Mouse (Mus musculus) embryonic facial prominence, embryonic 10.5 days (tissue): ENCODE data around the gene Csmd2. TPM values are rescaled to one million over a fixed set of nuclear protein-coding genes. Genes with fewer than 3 reads are reported as not detected.
"Not testable (repeated sequence)": the region's sequence is repeated elsewhere in the genome, so short reads cannot be mapped to it uniquely, and the experiment has no call there.

ENCODE experiments used
- DNase-seq: peaks from one replicate; pipeline ENCODE4 v3.0.0-alpha.2; 2017; ENCODE audit warnings: low spot score
- H3K27ac ChIP-seq: fragments of 300-500 bp; sonication (generic); replicated peaks from 2 replicates; pipeline ENCODE4 v1.5.1; 2016; ENCODE audit warnings: mild to moderate bottlenecking
- H3K27me3 ChIP-seq: fragments of 300-500 bp; sonication (generic); replicated peaks from 2 replicates; pipeline ENCODE4 v1.6.1; 2016; ENCODE audit warnings: low read depth, mild to moderate bottlenecking; ENCODE audit not compliant: poor library complexity, severe bottlenecking
- H3K36me3 ChIP-seq: fragments of 300-500 bp; sonication (generic); replicated peaks from 2 replicates; pipeline ENCODE4 v1.6.1; 2016; ENCODE audit warnings: mild to moderate bottlenecking, moderate library complexity
- H3K4me1 ChIP-seq: fragments of 300-500 bp; sonication (generic); 2 replicates; pipeline ENCODE4 v1.6.1; 2016
- H3K4me3 ChIP-seq: fragments of 300-500 bp; sonication (generic); 2 replicates; pipeline ENCODE4 v1.5.1; 2016; ENCODE audit warnings: mild to moderate bottlenecking, moderate library complexity
- H3K9me3 ChIP-seq: fragments of 300-500 bp; sonication (generic); 2 replicates; pipeline ENCODE4 v1.6.1; 2016; ENCODE audit warnings: mild to moderate bottlenecking
- WGBS: fragments of 180-500 bp; shearing (Covaris S2); methylation state at CpG from one replicate; pipeline ENCODE4 v1.1.7; 2016; 5-methylcytosine and 5-hydroxymethylcytosine counted together
- polyA plus RNA-seq: library from polyadenylated mRNA; unstranded; fragments of >200 nt; fragmentation: Nextera tagmentation; extraction: Ambion mirVana; gene quantifications from 2 replicates; pipeline ENCODE4 v1.2.1, GENCODE M21; 2016

Csmd2 gene
- polyA plus RNA-seq, 1 experiment from 2014 or later, result 0.31 TPM

DNA sequence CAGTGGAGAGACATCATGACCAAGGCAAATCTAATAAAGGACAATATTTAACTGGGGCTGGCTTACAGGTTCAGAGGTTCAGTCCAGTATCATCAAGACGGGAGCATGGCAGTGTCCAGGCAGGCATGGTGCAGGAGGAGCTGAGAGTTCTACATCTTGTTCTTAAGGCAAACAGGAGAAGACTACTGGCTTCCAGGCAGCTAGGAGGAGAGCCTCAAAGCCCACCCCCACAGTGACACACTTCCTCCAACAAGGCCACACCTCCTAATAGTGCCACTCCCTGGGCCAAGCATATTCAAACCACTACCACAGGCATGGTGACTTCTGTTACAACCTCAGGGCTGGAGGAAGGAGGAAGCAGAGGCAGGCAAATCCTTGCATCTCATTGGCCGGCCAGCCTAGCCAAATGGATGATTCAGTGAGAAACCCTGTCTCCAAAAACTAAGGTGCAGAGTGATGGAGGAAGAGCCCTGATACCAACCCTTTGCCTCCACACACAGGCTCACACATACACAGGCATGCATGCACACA is 556.4 kb downstream of the Csmd2 start:
- 77% methylated on average over 2 of the region's 2 CpGs for WGBS
- DNase-seq, H3K27ac ChIP-seq, H3K9me3 ChIP-seq, H3K4me3 ChIP-seq, H3K4me1 ChIP-seq, H3K36me3 ChIP-seq, H3K27me3 ChIP-seq: not testable (repeated sequence)

DNA sequence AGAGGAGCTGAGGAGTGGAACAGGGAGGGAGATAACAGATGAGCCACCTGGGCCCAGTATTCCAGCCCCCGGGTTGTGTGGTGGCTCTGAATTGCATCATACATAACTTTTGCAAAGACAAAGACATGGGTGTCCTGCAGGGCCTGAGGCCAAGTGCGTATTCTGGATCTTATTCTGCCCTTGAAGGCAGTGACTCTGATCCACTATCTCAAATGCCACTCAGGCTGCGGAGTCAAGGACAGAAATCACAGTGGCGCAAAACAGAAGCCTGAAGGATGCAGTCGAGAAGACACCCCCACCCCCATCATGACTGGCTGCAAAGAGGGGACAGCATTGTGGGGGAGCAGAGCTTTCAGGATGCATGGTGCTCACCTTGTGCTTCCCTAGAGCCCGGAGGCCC is 563.1 kb downstream of the Csmd2 start:
- Histone ChIP-seq H3K4me3 (no peak overlapping the region), H3K36me3 (no peaks in the 10 kb centered on the region), H3K27me3 (no peaks in the 10 kb centered on the region), H3K9me3 (no peaks in the 10 kb centered on the region), H3K27ac (no peak overlapping the region), H3K4me1 (no peaks in the 10 kb centered on the region)
- no peak for DNase-seq
- WGBS, result 85% methylated on average over 6 of the region's 6 CpGs

DNA sequence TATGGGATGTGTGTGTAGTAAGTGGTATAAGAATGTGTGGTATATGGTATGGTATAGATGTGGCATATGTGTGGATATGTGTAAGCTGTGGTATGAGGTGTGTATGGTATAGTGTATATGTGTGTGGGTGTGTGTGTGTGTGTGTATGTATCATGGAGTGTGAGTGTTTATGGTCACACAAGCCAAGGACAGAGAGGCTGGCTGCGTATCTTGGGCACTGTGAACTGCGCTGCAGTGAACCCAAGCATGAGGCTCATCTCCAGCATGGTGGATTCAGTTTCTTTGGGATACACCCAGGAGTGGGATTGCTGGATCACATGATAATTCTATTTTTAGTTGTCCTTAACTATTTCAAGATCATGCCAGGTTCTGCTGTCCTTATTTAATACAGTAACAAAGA is 566.5 kb downstream of the Csmd2 start:
- Histone ChIP-seq H3K9me3 (no peaks in the 10 kb centered on the region), H3K27me3 (no peaks in the 10 kb centered on the region), H3K36me3 (no peaks in the 10 kb centered on the region), H3K27ac (no peak overlapping the region), H3K4me3 (no peak overlapping the region), H3K4me1 (no peaks in the 10 kb centered on the region)
- DNase-seq, result no peak
- 94% methylated on average over 2 of the region's 2 CpGs for WGBS

DNA sequence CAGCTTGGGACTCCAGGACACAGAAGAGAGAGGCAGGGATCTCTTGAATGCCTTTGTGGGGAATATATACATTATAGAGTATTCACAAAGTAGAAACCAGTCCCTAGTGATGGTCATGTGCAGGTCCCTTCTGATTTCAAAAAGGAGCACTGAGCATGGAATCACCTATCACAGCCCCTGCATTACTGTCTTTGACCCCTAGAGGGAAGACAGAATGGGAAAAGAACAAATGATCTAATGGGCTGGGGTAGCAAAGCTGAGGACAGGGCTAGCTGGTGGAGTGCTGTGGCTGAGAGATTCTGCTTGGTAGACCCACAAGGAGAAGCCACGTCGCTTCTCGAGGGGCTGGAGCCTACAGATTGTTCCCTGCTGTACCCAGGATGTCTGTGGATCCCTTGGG is 572.7 kb downstream of the Csmd2 start:
- 79% methylated on average over 3 of the region's 3 CpGs for WGBS
- H3K9me3 ChIP-seq, result no peaks in the 10 kb centered on the region
- no peak overlapping the region for H3K4me3 ChIP-seq
- H3K27me3 ChIP-seq, result no peaks in the 10 kb centered on the region
- no peaks in the 10 kb centered on the region for H3K4me1 ChIP-seq
- no peak for DNase-seq
- H3K36me3 ChIP-seq, result no peaks in the 10 kb centered on the region
- H3K27ac ChIP-seq, result no peak overlapping the region

DNA sequence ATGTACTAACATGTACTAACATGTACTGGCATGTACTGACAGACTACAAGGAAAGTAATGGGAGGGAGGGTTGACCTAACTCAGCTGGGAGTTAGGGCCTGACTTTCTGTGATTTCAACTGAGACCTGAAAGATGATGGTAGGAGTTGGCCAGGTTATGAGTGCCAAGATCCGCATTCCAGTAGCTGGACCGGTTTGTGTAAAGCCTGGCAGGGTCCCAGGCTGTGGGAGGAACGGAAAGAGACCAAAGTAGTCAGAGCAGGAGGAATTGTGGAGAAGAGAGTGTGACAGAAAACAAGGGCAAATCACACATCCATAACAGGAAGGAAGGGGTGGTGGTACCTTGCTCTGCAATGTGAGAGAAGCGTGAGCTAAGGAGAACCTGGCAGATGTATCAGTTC is 588.2 kb downstream of the Csmd2 start:
- no peak for DNase-seq
- Histone ChIP-seq H3K27me3 (no peaks in the 10 kb centered on the region), H3K4me1 (no peaks in the 10 kb centered on the region), H3K9me3 (peaks cover 10% of the 10 kb centered on the region; the same call in 1 of the 2 replicates), H3K36me3 (peaks cover 38% of the 10 kb centered on the region), H3K4me3 (no peak overlapping the region), H3K27ac (no peak overlapping the region)
- WGBS, result 95% methylated on average over 4 of the region's 4 CpGs

DNA sequence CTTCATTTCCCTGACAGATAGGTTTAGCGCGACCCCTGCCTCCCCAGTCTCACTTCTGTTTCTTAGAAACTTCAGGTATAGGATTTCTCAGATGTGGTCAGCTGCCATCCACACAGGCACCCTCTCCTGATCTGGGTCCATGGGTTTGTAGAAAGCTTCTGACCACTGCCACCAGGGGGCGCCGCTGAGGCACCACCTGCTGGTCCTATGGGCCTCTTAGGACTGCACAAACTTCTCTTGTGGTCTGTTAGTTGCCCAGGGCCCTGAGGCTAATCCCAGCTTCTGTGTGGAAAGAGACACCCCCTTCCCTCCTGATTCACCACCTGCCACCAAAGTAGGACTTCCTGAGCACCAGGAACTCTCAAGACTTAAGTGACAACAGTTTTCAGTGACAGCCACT is 591.5 kb downstream of the Csmd2 start:
- no peak overlapping the region for H3K4me3 ChIP-seq
- H3K36me3 ChIP-seq, result peaks cover 72% of the 10 kb centered on the region
- WGBS, result 61% methylated on average over 4 of the region's 4 CpGs
- H3K4me1 ChIP-seq, result no peaks in the 10 kb centered on the region
- no peak overlapping the region for H3K27ac ChIP-seq
- peaks cover 41% of the 10 kb centered on the region for H3K9me3 ChIP-seq
- no peaks in the 10 kb centered on the region for H3K27me3 ChIP-seq
- peak; percentile 24 for DNase-seq

DNA sequence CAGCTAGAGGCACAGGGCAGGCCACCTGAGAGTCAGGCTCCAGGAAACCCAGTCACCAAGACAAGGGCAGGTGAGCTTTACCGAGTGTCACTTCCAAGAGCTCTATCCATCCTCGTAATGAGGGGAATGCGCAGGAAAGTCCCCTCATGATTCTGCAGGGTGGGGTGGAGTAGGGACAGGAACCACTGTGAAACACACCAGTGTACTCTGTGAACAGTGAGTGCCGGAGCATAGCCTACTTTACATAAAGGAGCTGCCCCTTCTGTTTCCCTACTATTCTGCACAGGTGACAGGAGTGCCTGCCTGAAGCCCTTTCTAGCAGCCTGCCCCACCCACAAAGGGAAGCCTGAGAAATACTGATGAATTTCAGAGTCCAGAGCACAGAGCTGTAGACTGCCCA is 605.6 kb downstream of the Csmd2 start:
- 92% methylated on average over 4 of the region's 4 CpGs for WGBS
- no peak for DNase-seq
- H3K27me3 ChIP-seq, result no peaks in the 10 kb centered on the region
- H3K9me3 ChIP-seq, result no peaks in the 10 kb centered on the region
- no peak overlapping the region for H3K27ac ChIP-seq
- no peaks in the 10 kb centered on the region for H3K4me1 ChIP-seq
- H3K36me3 ChIP-seq, result peaks cover 56% of the 10 kb centered on the region
- H3K4me3 ChIP-seq, result no peak overlapping the region

- 94% methylated on average over 5 of the region's 5 CpGs for WGBS
- H3K4me3 ChIP-seq, result no peak overlapping the region
- H3K36me3 ChIP-seq, result peaks cover 56% of the 10 kb centered on the region
- no peak for DNase-seq
- H3K27ac ChIP-seq, result no peak overlapping the region
- H3K4me1 ChIP-seq, result no peaks in the 10 kb centered on the region
- no peaks in the 10 kb centered on the region for H3K27me3 ChIP-seq
- no peaks in the 10 kb centered on the region for H3K9me3 ChIP-seq
These were observed 606.4 kb downstream of the Csmd2 start for GRCm38 (mm10) chr4:128594062-128594461.

DNA sequence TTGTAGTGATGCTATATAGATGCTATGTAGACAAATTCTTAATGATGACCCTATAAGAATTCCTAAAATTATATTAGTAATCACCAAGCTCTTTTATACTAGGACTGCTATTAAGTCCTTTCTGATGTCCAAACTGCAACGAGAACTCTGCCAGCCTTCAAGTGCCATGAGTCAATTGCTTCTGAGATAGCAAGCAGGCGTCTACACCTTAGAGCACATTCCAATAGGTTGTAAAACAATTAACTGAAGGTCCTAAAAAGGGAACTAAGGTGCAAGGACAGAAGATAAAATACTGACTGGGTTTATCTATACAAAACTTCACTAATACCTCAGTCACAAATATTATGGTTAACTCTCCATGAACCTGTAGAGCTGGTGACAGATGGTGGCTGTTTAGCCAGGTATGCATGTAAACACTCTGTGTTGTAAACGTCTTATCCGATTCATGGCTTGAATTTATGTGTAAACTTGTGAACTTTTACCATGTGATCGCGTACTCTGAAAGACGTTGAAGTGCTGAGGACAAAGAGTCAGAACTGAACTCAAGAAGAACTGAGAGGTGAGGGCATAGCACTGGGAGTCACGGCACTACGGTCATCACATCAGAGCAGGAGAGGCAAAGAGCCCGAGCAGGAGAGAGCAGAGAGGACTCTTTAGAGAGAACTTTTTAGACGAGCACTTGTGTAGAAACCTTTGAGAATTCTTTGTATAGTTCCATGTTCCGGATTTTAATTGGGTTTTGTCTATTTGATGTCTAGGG is 610.3 kb downstream of the Csmd2 start:
- Histone ChIP-seq H3K27me3 (no peaks in the 10 kb centered on the region), H3K36me3 (peaks cover 60% of the 10 kb centered on the region), H3K4me1 (no peaks in the 10 kb centered on the region), H3K27ac (no peak overlapping the region), H3K4me3 (no peak overlapping the region), H3K9me3 (no peaks in the 10 kb centered on the region)
- 91% methylated on average over 12 of the region's 12 CpGs for WGBS
- DNase-seq, result no peak

DNA sequence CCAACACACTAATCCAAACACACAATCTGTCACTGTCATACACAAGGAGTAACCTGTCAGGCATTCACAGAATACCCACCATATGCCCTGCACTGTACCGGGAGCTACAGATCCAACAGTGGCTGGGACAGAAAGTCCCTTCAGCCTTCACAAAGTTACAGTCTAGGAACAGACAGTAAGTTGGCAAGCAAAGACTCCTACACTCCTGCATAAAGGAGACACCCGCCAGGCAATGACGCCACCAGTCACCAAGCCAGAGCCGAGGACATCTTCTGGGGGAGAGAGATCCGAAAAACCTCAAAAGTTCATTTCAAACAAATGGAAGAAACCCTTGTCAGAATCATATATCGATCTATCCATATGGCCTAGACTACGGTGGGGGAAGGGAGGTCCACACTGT is 618.9 kb downstream of the Csmd2 start:
- WGBS, result 96% methylated on average over 7 of the region's 7 CpGs
- Histone ChIP-seq H3K27ac (no peak overlapping the region), H3K9me3 (no peaks in the 10 kb centered on the region), H3K36me3 (peaks cover 50% of the 10 kb centered on the region), H3K27me3 (no peaks in the 10 kb centered on the region), H3K4me1 (peaks cover 19% of the 10 kb centered on the region), H3K4me3 (no peak overlapping the region)
- no peak for DNase-seq

- Histone ChIP-seq H3K9me3 (no peaks in the 10 kb centered on the region), H3K27ac (no peak overlapping the region), H3K36me3 (peaks cover 40% of the 10 kb centered on the region), H3K4me1 (peaks cover 19% of the 10 kb centered on the region), H3K27me3 (no peaks in the 10 kb centered on the region), H3K4me3 (no peak overlapping the region)
- no peak for DNase-seq
- 90% methylated on average over 11 of the region's 11 CpGs for WGBS
These were observed 620.0 kb downstream of the Csmd2 start for GRCm38 (mm10) chr4:128607661-128608060.

DNA sequence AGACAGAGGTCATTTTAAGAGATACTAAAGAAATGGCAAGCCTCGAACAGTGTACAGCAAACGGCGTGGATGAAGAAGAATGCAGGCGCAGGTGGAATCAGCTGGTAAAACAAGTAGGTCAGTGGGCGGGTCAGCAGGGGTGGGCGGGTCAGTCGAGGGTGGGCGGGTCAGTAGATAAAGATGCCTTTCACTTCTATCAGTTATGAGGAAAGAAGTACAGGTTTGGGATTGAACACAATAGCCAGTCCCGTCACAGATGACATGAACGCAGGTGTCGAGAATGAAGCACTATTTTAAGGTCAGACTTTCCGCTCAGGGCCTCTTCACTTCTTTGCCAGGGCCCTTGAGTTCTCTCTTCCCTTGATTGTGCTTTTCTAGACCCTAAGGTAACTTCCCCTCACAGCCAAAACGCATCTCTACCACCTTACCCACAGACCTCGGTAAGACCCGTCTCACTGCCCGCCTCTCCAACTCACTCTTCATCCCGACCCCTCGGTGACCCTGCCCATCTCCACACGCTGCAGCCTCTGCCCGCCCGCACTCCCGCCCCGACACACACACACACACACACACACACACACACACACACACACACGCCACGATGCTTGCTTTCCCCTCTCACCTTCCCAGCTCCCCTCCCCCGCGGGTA is 621.7 kb downstream of the Csmd2 start:
- H3K4me1 ChIP-seq, result peaks cover 15% of the 10 kb centered on the region
- H3K4me3 ChIP-seq, result peak overlapping the region; percentile 82
- DNase-seq, result peak; percentile 23
- peak overlapping the region; percentile 87 for H3K27ac ChIP-seq
- H3K9me3 ChIP-seq, result no peaks in the 10 kb centered on the region
- H3K36me3 ChIP-seq, result peaks cover 22% of the 10 kb centered on the region
- WGBS, result 11% methylated on average over 27 of the region's 27 CpGs
- 0 out of 2 replicates have a peak, but pooled peaks cover 1% of the 10 kb centered on the region for H3K27me3 ChIP-seq

DNA sequence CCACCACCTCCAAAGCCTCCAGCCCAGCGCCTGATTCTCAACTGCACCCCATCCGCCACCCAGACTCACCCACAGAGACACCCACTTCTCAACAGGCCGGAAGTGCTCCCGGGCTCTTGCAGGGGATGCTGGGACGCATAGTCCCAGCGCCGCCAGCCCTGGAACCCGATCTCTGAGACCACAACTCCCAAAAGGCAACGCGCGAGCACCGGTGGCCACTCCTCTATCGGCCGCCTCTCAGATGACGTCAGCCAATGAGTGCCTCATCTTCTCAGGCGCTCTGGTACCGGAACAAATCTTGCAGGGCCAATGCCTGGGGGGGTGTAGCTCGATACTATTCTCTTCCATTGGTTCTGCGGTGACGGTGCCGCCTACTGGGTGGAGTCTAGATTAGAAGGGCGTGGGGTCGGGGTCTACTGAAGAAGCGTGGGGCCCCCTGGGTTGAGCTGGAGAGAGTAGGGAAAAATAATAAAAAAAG is 622.3 kb downstream of the Csmd2 start, which contains the start of gene Zscan20:
Gene Zscan20 (minus strand): TSS at position 174 of the 478 bp plus-strand sequence.
- Histone ChIP-seq H3K27ac (peak within 1 kb of the TSS; percentile 87), H3K4me1 (peaks cover 14% of the 10 kb centered on the region), H3K9me3 (no peaks in the 10 kb centered on the region), H3K4me3 (peak within 1 kb of the TSS; percentile 82), H3K27me3 (0 out of 2 replicates have a peak, but pooled peaks cover 4% of the 10 kb centered on the region), H3K36me3 (peaks cover 17% of the 10 kb centered on the region)
- DNase-seq, result peak; percentile 98
- WGBS, result under 1% methylated on average over 24 of the region's 24 CpGs
